Mouse (Mus musculus): ENCODE results near the gene Adcy2.

GRCm38 (mm10) chr13:68981048-68981447 is 18.3 kb downstream of the Adcy2 start:
- TF ChIP-seq NRF1 (IDR thresholded peaks at IDR 0.05; ENCODE audit: insufficient read depth, low read depth, low read length, poor library complexity, severe bottlenecking) (no peak), MAFK (IDR thresholded peaks at IDR 0.05; ENCODE audit: borderline replicate concordance, low read depth, low read length) (no peak), E2F4 (IDR thresholded peaks at IDR 0.05; ENCODE audit: borderline replicate concordance, low read depth, low read length) (no peak), GATA1 (IDR thresholded peaks at IDR 0.05; ENCODE audit: low read depth, low read length) (no peak)

All from MEL (cell line).